25 mouse cellular contexts compared by ENCODE assay signal in genomic region chr5:140364415-140364814, GRCm38 (mm10). TPM values are rescaled to one million over a fixed set of nuclear protein-coding genes. Genes with fewer than 3 reads are reported as not detected.
DNase-seq lines count a peak whose midpoint lies in the region; ATAC-seq and TF ChIP-seq lines count a peak whose summit lies in the region.
"Had no signal": no experiment of that assay in that cellular context is flagged by ENCODE, and none has a peak within 500 bp of the region (broad histone marks: within the 10 kb centered on the region; RNA-seq: fewer than 3 reads in every experiment).

No protein-coding gene starts in this region.

- no peaks in the 10 kb centered on the region for H3K27me3 ChIP-seq in intestine, embryonic 16.5 days (replicated peaks; ENCODE audit: control insufficient read depth, insufficient read depth, low read length)
- no peaks in the 10 kb centered on the region for H3K27me3 ChIP-seq in intestine, embryonic 15.5 days (replicated peaks)
- no peaks in the 10 kb centered on the region for H3K27me3 ChIP-seq in kidney, postnatal 0 days (ENCODE audit: insufficient read depth, low read length)
- H3K27me3 ChIP-seq: embryonic facial prominence, embryonic 15.5 days had no signal

- peak; percentile 53 for ATAC-seq in intestine, embryonic 16.5 days
- no peak; the same call in 1 of the 2 replicates for ATAC-seq in intestine, embryonic 15.5 days
- ATAC-seq in kidney, postnatal 0 days (replicated peaks; ENCODE audit: low FRiP score, low read depth) = peak; percentile 27; the same call in 1 of the 2 replicates
- ATAC-seq: CD4-positive, CD25-positive, alpha-beta regulatory T cell, adult 4 months; forebrain, embryonic 14.5 days had no signal

- 0 out of 2 replicates have a peak, but pooled peaks cover 2% of the 10 kb centered on the region for H3K9me3 ChIP-seq in intestine, embryonic 16.5 days (ENCODE audit: control insufficient read depth, low read length)
- H3K9me3 ChIP-seq in intestine, embryonic 15.5 days = no peaks in the 10 kb centered on the region
- no peaks in the 10 kb centered on the region for H3K9me3 ChIP-seq in kidney, postnatal 0 days (replicated peaks; ENCODE audit: low read length)
- H3K9me3 ChIP-seq: embryonic facial prominence, embryonic 15.5 days; heart, embryonic 10.5 days had no signal

- peak; percentile 75 to 87 for DNase-seq in kidney, adult 8-10 months
- DNase-seq in kidney, postnatal 4 days = no peak
- DNase-seq in kidney, postnatal 0 days (ENCODE audit: low spot score) = no peak
- DNase-seq in kidney, postnatal 36 days = peak; percentile 75 to 86
- no peak for DNase-seq in thymus, postnatal 36 days
- DNase-seq in layer of hippocampus, adult 9-11 months = no peak
- DNase-seq: adrenal gland, adult 8-10 months; adrenal gland, postnatal 36 days; B cell, adult 2 months; cerebellum, adult 11 months; cerebellum, adult 8-10 months; cerebellum, postnatal 14 days; embryo, embryonic 11 days; gastrocnemius, postnatal 10 days; heart, adult 18-20 months; heart, postnatal 10 days; heart, postnatal 4 days had no signal

- no peak overlapping the region for H3K27ac ChIP-seq in intestine, embryonic 16.5 days (ENCODE audit: low read length)
- H3K27ac ChIP-seq in intestine, embryonic 15.5 days = no peak overlapping the region
- peak overlapping the region; percentile 42; the same call in 1 of the 2 replicates for H3K27ac ChIP-seq in kidney, postnatal 0 days
- H3K27ac ChIP-seq: embryonic facial prominence, embryonic 15.5 days; forebrain, embryonic 10.5 days; heart, embryonic 10.5 days had no signal

- 79% methylated on average over 5 of the region's 5 CpGs for WGBS in intestine, embryonic 16.5 days
- 75% methylated on average over 5 of the region's 5 CpGs for WGBS in intestine, embryonic 15.5 days
- WGBS in kidney, postnatal 0 days = 78% methylated on average over 5 of the region's 5 CpGs

- TF ChIP-seq CTCF in kidney, postnatal 0 days (IDR thresholded peaks at IDR 0.05; ENCODE audit: low read depth) = no peak

- H3K9ac ChIP-seq in intestine, embryonic 16.5 days (ENCODE audit: low read depth, low read length) = no peak overlapping the region
- H3K9ac ChIP-seq in intestine, embryonic 15.5 days = no peak overlapping the region
- no peak overlapping the region for H3K9ac ChIP-seq in kidney, postnatal 0 days (ENCODE audit: low read depth, low read length)
- H3K9ac ChIP-seq: embryonic facial prominence, embryonic 15.5 days had no signal

- H3K4me3 ChIP-seq in intestine, embryonic 16.5 days (ENCODE audit: low read length) = no peak overlapping the region
- no peak overlapping the region for H3K4me3 ChIP-seq in intestine, embryonic 15.5 days (replicated peaks)
- H3K4me3 ChIP-seq in kidney, postnatal 0 days (replicated peaks; ENCODE audit: low read depth, low read length) = no peak overlapping the region
- H3K4me3 ChIP-seq: embryonic facial prominence, embryonic 15.5 days; erythroblast, embryonic 14.5 days; forebrain, embryonic 10.5 days; heart, embryonic 10.5 days had no signal

- no peaks in the 10 kb centered on the region for H3K4me1 ChIP-seq in intestine, embryonic 16.5 days (ENCODE audit: control insufficient read depth, insufficient read depth, low read length)
- H3K4me1 ChIP-seq in intestine, embryonic 15.5 days (replicated peaks) = 0 out of 2 replicates have a peak, but pooled peaks cover 3% of the 10 kb centered on the region
- no peaks in the 10 kb centered on the region; the same call in 1 of the 2 replicates for H3K4me1 ChIP-seq in kidney, postnatal 0 days (replicated peaks; ENCODE audit: insufficient read depth, low read length)
- H3K4me1 ChIP-seq: embryonic facial prominence, embryonic 15.5 days had no signal

- H3K36me3 ChIP-seq in intestine, embryonic 16.5 days (ENCODE audit: control insufficient read depth, insufficient read depth, low read length) = no peaks in the 10 kb centered on the region
- peaks cover 3% of the 10 kb centered on the region; the same call in 1 of the 2 replicates for H3K36me3 ChIP-seq in intestine, embryonic 15.5 days
- H3K36me3 ChIP-seq in kidney, postnatal 0 days (ENCODE audit: insufficient read depth, low read length) = no peaks in the 10 kb centered on the region
- H3K36me3 ChIP-seq: embryonic facial prominence, embryonic 15.5 days had no signal

- H3K4me2 ChIP-seq in intestine, embryonic 16.5 days (ENCODE audit: low read depth, low read length) = no peak overlapping the region
- H3K4me2 ChIP-seq in intestine, embryonic 15.5 days (replicated peaks) = no peak overlapping the region
- no peak overlapping the region for H3K4me2 ChIP-seq in kidney, postnatal 0 days (ENCODE audit: low read length)
- H3K4me2 ChIP-seq: embryonic facial prominence, embryonic 15.5 days had no signal

RNA-seq across cellular contexts. Expression of gene Snx8, which starts 24.6 kb away (rescaled TPM):
- 35.9 and 45.2 TPM in 2 replicates for polyA plus RNA-seq in intestine, embryonic 16.5 days (2015; fragmentation: Nextera tagmentation; extraction: Ambion mirVana)
- 23.0 and 27.2 TPM in 2 replicates for polyA plus RNA-seq in intestine, embryonic 15.5 days (2015; fragmentation: Nextera tagmentation; extraction: Ambion mirVana)
- polyA plus RNA-seq in kidney, postnatal 0 days (2015; fragmentation: Nextera tagmentation; extraction: Ambion mirVana) = 28.8 and 31.8 TPM in 2 replicates

RNA-seq across cellular contexts. Expression of gene Mrm2, which starts 32.7 kb away (rescaled TPM):
- 18.3 and 19.6 TPM in 2 replicates for polyA plus RNA-seq in intestine, embryonic 16.5 days (2015; fragmentation: Nextera tagmentation; extraction: Ambion mirVana)
- 19.0 and 19.7 TPM in 2 replicates for polyA plus RNA-seq in intestine, embryonic 15.5 days (2015; fragmentation: Nextera tagmentation; extraction: Ambion mirVana)
- 17.2 and 17.3 TPM in 2 replicates for polyA plus RNA-seq in kidney, postnatal 0 days (2015; fragmentation: Nextera tagmentation; extraction: Ambion mirVana)

RNA-seq across cellular contexts. Expression of gene Nudt1, which starts 43.0 kb away (rescaled TPM):
- 48.6 and 48.8 TPM in 2 replicates for polyA plus RNA-seq in intestine, embryonic 16.5 days (2015; fragmentation: Nextera tagmentation; extraction: Ambion mirVana)
- 48.5 and 52.5 TPM in 2 replicates for polyA plus RNA-seq in intestine, embryonic 15.5 days (2015; fragmentation: Nextera tagmentation; extraction: Ambion mirVana)
- 39.9 and 42.1 TPM in 2 replicates for polyA plus RNA-seq in kidney, postnatal 0 days (2015; fragmentation: Nextera tagmentation; extraction: Ambion mirVana)

RNA-seq across cellular contexts. Expression of gene Mad1l1, which starts 43.1 kb away (rescaled TPM):
- 31.4 and 34.1 TPM in 2 replicates for polyA plus RNA-seq in intestine, embryonic 16.5 days (2015; fragmentation: Nextera tagmentation; extraction: Ambion mirVana)
- 34.7 and 38.0 TPM in 2 replicates for polyA plus RNA-seq in intestine, embryonic 15.5 days (2015; fragmentation: Nextera tagmentation; extraction: Ambion mirVana)
- polyA plus RNA-seq in kidney, postnatal 0 days (2015; fragmentation: Nextera tagmentation; extraction: Ambion mirVana) = 25.8 and 31.5 TPM in 2 replicates

RNA-seq across cellular contexts. Expression of gene Eif3b, which starts 54.7 kb away (rescaled TPM):
- polyA plus RNA-seq in intestine, embryonic 16.5 days (2015; fragmentation: Nextera tagmentation; extraction: Ambion mirVana) = 85.2 and 89.0 TPM in 2 replicates
- 127 and 142 TPM in 2 replicates for polyA plus RNA-seq in intestine, embryonic 15.5 days (2015; fragmentation: Nextera tagmentation; extraction: Ambion mirVana)
- 77.9 and 88.6 TPM in 2 replicates for polyA plus RNA-seq in kidney, postnatal 0 days (2015; fragmentation: Nextera tagmentation; extraction: Ambion mirVana)

Comparison
In these comparisons a context has a peak if more than half of its experiments do, and no peak if none do; other contexts are left out.
1. DNase-seq: peak in kidney, adult 8-10 months (2 of 2) and kidney, postnatal 36 days (2 of 2); none in kidney, postnatal 4 days (0 of 2), kidney, postnatal 0 days (single experiment), thymus, postnatal 36 days (0 of 2) and layer of hippocampus, adult 9-11 months (single experiment).